Mouse (Mus musculus) lung, adult 2 months (tissue): ENCODE measurements around the gene Slc17a9.

Source experiments
- CTCF ChIP-seq: fragments of 200-500 bp; IDR thresholded peaks from 2 replicates; pipeline ENCODE4 v1.5.1; 2011; ENCODE audit warnings: mild to moderate bottlenecking, low read length, control low read depth; ENCODE audit not compliant: insufficient read depth
- POLR2A ChIP-seq: fragments of 200-500 bp; IDR thresholded peaks from 2 replicates; pipeline ENCODE4 v1.6.1; 2011; ENCODE audit warnings: low read depth, mild to moderate bottlenecking, control low read depth, low read length, borderline replicate concordance; ENCODE audit errors: extremely low read depth

DNA sequence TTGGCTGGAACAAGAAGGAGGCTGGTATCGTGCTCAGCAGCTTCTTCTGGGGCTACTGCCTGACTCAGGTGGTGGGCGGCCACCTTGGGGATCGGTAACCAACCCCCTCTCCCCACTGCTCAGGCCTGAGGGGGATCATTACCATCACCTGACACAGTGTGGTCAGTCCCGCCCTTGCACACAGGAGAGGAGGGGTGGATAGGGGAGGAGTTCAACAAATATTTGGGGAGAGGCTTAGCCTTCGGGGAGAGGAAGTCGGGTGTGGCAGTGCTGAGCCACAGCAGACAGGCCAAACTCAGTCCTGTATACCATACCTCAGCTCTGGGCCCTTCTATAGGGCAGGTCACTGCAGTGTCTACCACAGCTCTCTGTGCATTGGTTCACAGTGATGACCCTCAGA is 6.9 kb downstream of the Slc17a9 start:
- TF ChIP-seq POLR2A, result no peak
- TF ChIP-seq CTCF, result no peak
